Mouse (Mus musculus): Measurements from ENCODE around the gene Neurog2. TPM values are rescaled to one million over a fixed set of nuclear protein-coding genes. Genes with fewer than 3 reads are reported as not detected.

The Neurog2 gene
- total and polyA plus RNA-seq, 3 experiments: not detected

DNA sequence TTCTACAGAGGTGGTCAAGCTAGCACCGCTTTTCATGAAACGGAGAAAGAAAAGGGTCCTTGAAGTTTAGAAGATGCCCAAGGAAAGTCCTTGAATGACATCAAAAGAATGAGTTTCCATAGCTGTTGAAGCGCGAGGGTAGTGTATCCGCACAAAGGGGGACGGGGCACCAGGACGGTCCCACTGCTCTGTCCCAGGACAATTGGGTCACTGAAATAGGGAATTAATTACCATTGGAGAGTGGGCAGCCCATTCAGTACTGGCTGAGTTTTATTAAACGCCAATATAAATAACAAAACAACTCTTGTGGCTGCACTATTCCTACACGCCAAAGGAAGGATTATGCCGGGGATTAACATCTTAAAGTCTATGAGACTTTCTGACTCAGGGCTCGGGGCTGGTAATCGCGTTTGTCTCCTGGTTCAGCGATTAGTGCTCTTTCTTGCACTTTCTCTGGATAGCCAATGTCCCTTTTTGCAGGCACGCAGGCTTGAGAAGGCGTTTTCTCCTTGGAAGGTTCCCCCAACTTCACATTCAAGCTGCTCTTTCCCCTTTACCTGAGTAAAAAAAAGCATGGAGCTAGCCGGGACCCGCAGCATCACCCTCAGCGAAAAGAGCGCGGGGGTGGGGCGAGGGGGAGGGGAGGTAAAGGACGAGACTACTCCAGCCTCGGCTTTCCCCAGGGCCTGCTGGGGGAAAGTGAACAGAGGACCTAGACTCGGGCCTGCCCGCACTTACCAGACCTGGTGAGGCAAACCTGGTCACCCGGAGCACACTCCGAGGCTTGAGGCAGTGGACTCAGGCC lies 5.6 kb upstream of the Neurog2 start:
- no peak overlapping the region for H3K9ac ChIP-seq (ENCODE audit: insufficient read depth, low read depth)
- no peaks in the 10 kb centered on the region for H3K36me3 ChIP-seq (replicated peaks in 1 of 2; ENCODE audit: control insufficient read depth in 1 of 2, insufficient read depth in 1 of 2, low read length in 1 of 2)
- no peak for DNase-seq (ENCODE audit: extremely low read depth)
- dilution Hi-C loops (cut with MboI; ENCODE audit: extremely low pct_ligation_motif_present, extremely low pct_unique_long_range_greater_than_20kb, low sequenced_read_pairs): no loop called here
- no peaks in the 10 kb centered on the region for H3K4me1 ChIP-seq (ENCODE audit: control insufficient read depth in 1 of 2, insufficient read depth in 2 of 2)
- no peaks in the 10 kb centered on the region for H3K27me3 ChIP-seq (replicated peaks)
- H3K9me3 ChIP-seq (replicated peaks; ENCODE audit: low read length): no peaks in the 10 kb centered on the region
- H3K4me2 ChIP-seq (ENCODE audit: insufficient read depth, low read depth, poor library complexity, severe bottlenecking): no peak overlapping the region
- H3K4me3 ChIP-seq (replicated peaks in 1 of 3; ENCODE audit: low read depth in 2 of 3, low read length in 2 of 3, poor library complexity in 1 of 3): no peak overlapping the region
- no peak overlapping the region for H3K27ac ChIP-seq (ENCODE audit: insufficient read depth, low read depth)
- in situ Hi-C loops (cut with MboI; ENCODE audit: low pct_ligation_motif_present, low pct_unique_long_range_greater_than_20kb, low sequenced_read_pairs): loop anchor here (25.0 kb wide), 1 partner anchor 110 kb away; no protein-coding TSS in a partner anchor
- TF ChIP-seq KAT2A (IDR thresholded peaks at IDR 0.05; ENCODE audit: insufficient replicate concordance, low read length) (no peak), ZMIZ1 (IDR thresholded peaks at IDR 0.05; ENCODE audit: low read depth, low read length) (no peak), MEF2A (IDR thresholded peaks at IDR 0.05; ENCODE audit: borderline replicate concordance, low read depth, low read length) (no peak), CTCF (conservative IDR thresholded peaks at IDR 0.05 in 1 of 2, IDR thresholded peaks at IDR 0.05 in 1 of 2; ENCODE audit: low read depth in 2 of 2, low read length in 2 of 2) (no peak), USF1 (IDR thresholded peaks at IDR 0.05; ENCODE audit: low read depth, low read length) (no peak), TCF12 (IDR thresholded peaks at IDR 0.05; ENCODE audit: low read depth, low read length) (no peak)
- H3K79me2 ChIP-seq (replicated peaks; ENCODE audit: control insufficient read depth, extremely low read depth, insufficient read depth, poor library complexity, severe bottlenecking): no peaks in the 10 kb centered on the region

DNA sequence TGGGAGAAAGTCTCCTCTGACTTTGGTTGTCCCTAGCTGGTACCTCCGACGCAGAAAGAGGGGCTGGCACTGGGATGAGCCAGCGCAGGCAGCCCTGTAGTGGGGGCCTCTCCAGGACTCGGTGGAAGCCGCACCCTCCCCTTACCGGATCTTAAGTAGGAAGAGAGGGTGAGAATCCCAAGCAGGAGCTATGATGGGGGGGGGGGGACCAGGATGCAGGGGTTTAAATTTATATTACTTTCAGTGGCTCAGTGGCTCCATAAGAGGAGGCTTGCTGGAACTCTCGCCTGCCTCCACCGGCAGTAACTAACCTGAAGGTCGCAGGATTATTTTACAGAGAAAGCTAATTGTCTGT lies 5.0 kb upstream of the Neurog2 start:
- in situ Hi-C loops (cut with MboI; ENCODE audit: low pct_ligation_motif_present, low pct_unique_long_range_greater_than_20kb, low sequenced_read_pairs): loop anchor here (25.0 kb wide), 1 partner anchor 109 kb away; no protein-coding TSS in a partner anchor

DNA sequence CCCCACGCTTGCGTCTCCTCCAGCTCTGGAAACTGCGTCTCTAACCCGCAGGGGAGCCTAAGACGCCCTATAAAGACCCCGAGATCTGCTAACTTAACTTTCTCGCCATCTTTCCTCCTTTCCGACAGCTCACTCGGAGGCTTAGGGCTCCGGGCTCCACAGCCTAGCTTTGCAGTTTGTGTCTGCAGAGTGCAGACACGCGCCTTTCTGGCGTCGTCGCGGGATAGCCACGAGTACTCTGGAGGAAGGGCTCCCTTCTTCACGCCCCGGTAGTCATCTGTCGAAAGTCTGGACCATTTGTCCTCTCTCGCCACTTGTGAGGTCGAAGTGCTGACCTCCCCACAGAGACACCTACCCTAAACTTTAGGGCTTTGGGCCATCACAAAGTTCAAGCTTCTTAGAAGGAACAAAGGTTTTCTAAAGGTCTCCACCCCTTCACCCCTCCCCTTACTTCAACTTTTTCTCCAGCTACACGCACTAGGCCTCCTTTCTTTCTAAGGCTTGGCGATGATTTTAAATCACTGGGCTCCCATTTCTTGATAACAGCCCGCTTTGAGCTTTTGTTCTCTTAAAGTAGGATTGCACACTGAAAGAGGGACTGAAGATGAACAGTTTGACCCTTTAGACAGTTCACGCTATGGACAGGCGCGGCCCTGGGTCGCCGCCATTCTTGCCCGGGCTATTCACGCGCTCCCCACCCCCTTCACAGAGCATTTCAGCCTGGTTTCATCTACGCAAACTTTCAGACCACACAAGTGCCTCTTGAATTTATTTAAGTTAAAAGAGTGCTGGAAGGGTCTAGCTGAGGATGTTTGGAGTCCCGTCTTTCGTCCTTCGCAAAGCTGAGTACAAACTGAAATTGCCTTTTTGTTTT lies 4.4 kb upstream of the Neurog2 start:
- in situ Hi-C loops (cut with MboI; ENCODE audit: low pct_ligation_motif_present, low pct_unique_long_range_greater_than_20kb, low sequenced_read_pairs): loop anchor here (25.0 kb wide), 1 partner anchor 109 kb away; no protein-coding TSS in a partner anchor

More for the DNA sequence above, 5.0 kb upstream of the Neurog2 start:
- DNase-seq (ENCODE audit: extremely low read depth): no peak
- peaks cover under 1% of the 10 kb centered on the region for H3K9me3 ChIP-seq (replicated peaks; ENCODE audit: low read length)
- H3K27me3 ChIP-seq (replicated peaks): no peaks in the 10 kb centered on the region
- no peaks in the 10 kb centered on the region for H3K79me2 ChIP-seq (replicated peaks; ENCODE audit: control insufficient read depth, extremely low read depth, insufficient read depth, poor library complexity, severe bottlenecking)
- no peak overlapping the region for H3K27ac ChIP-seq (ENCODE audit: insufficient read depth, low read depth)
- no peak overlapping the region for H3K4me2 ChIP-seq (ENCODE audit: insufficient read depth, low read depth, poor library complexity, severe bottlenecking)
- TF ChIP-seq JUND (conservative IDR thresholded peaks at IDR 0.05; ENCODE audit: low read depth, low read length) (no peak), ZNF384 (IDR thresholded peaks at IDR 0.05; ENCODE audit: low read depth, low read length) (no peak), NELFE (IDR thresholded peaks at IDR 0.05; ENCODE audit: low read depth, low read length) (no peak), CTCF (conservative IDR thresholded peaks at IDR 0.05 in 1 of 2, IDR thresholded peaks at IDR 0.05 in 1 of 2; ENCODE audit: low read depth in 2 of 2, low read length in 2 of 2) (no peak), GABPA (IDR thresholded peaks at IDR 0.05; ENCODE audit: insufficient replicate concordance, low read depth, low read length) (no peak), CHD2 (IDR thresholded peaks at IDR 0.05; ENCODE audit: low read length) (no peak), RAD21 (IDR thresholded peaks at IDR 0.05; ENCODE audit: low read depth, low read length) (no peak)
- H3K9ac ChIP-seq (ENCODE audit: insufficient read depth, low read depth): no peak overlapping the region
- no peaks in the 10 kb centered on the region for H3K4me1 ChIP-seq (ENCODE audit: control insufficient read depth in 1 of 2, insufficient read depth in 2 of 2)
- no peaks in the 10 kb centered on the region for H3K36me3 ChIP-seq (replicated peaks in 1 of 2; ENCODE audit: control insufficient read depth in 1 of 2, insufficient read depth in 1 of 2, low read length in 1 of 2)
- no peak overlapping the region for H3K4me3 ChIP-seq (replicated peaks in 1 of 3; ENCODE audit: low read depth in 2 of 3, low read length in 2 of 3, poor library complexity in 1 of 3)
- dilution Hi-C loops (cut with MboI; ENCODE audit: extremely low pct_ligation_motif_present, extremely low pct_unique_long_range_greater_than_20kb, low sequenced_read_pairs): no loop called here

More for the DNA sequence above, 4.4 kb upstream of the Neurog2 start:
- no peak overlapping the region for H3K4me3 ChIP-seq (replicated peaks in 1 of 3; ENCODE audit: low read depth in 2 of 3, low read length in 2 of 3, poor library complexity in 1 of 3)
- peaks cover 6% of the 10 kb centered on the region for H3K9me3 ChIP-seq (replicated peaks; ENCODE audit: low read length)
- no peaks in the 10 kb centered on the region for H3K4me1 ChIP-seq (ENCODE audit: control insufficient read depth in 1 of 2, insufficient read depth in 2 of 2)
- dilution Hi-C loops (cut with MboI; ENCODE audit: extremely low pct_ligation_motif_present, extremely low pct_unique_long_range_greater_than_20kb, low sequenced_read_pairs): no loop called here
- no peak for DNase-seq (ENCODE audit: extremely low read depth)
- no peaks in the 10 kb centered on the region for H3K79me2 ChIP-seq (replicated peaks; ENCODE audit: control insufficient read depth, extremely low read depth, insufficient read depth, poor library complexity, severe bottlenecking)
- H3K36me3 ChIP-seq (replicated peaks in 1 of 2; ENCODE audit: control insufficient read depth in 1 of 2, insufficient read depth in 1 of 2, low read length in 1 of 2): no peaks in the 10 kb centered on the region
- TF ChIP-seq GABPA (IDR thresholded peaks at IDR 0.05; ENCODE audit: insufficient replicate concordance, low read depth, low read length) (no peak), MAFK (IDR thresholded peaks at IDR 0.05; ENCODE audit: insufficient replicate concordance, low read length) (no peak), KAT2A (IDR thresholded peaks at IDR 0.05; ENCODE audit: insufficient replicate concordance, low read length) (no peak), NRF1 (IDR thresholded peaks at IDR 0.05; ENCODE audit: low read depth, low read length) (no peak), MEF2A (IDR thresholded peaks at IDR 0.05; ENCODE audit: borderline replicate concordance, low read depth, low read length) (no peak), EP300 (IDR thresholded peaks at IDR 0.05; ENCODE audit: low read length) (no peak), SIN3A (IDR thresholded peaks at IDR 0.05; ENCODE audit: low read length) (no peak), ZNF384 (IDR thresholded peaks at IDR 0.05; ENCODE audit: low read depth, low read length) (no peak), ELF1 (IDR thresholded peaks at IDR 0.05; ENCODE audit: low read depth, low read length) (no peak), POLR2A (IDR thresholded peaks at IDR 0.05; ENCODE audit: low read depth, low read length) (no peak)
- no peaks in the 10 kb centered on the region for H3K27me3 ChIP-seq (replicated peaks)
- no peak overlapping the region for H3K27ac ChIP-seq (ENCODE audit: insufficient read depth, low read depth)
- H3K9ac ChIP-seq (ENCODE audit: insufficient read depth, low read depth): no peak overlapping the region
- H3K4me2 ChIP-seq (ENCODE audit: insufficient read depth, low read depth, poor library complexity, severe bottlenecking): no peak overlapping the region

Measured in CH12.LX (cell line).